Mouse (Mus musculus) frontal cortex, postnatal 25 days (tissue): ENCODE measurements around the gene Macf1.
"Not testable (repeated sequence)": the region's sequence is repeated elsewhere in the genome, so short reads cannot be mapped to it uniquely, and the experiment has no call there.

ENCODE experiments used
- DNase-seq, 2 experiments: peaks; one replicate each; pipeline ENCODE4 v3.0.0; 2022; ENCODE audit warnings: low spot score in 2 of 2

The Macf1 gene

DNA sequence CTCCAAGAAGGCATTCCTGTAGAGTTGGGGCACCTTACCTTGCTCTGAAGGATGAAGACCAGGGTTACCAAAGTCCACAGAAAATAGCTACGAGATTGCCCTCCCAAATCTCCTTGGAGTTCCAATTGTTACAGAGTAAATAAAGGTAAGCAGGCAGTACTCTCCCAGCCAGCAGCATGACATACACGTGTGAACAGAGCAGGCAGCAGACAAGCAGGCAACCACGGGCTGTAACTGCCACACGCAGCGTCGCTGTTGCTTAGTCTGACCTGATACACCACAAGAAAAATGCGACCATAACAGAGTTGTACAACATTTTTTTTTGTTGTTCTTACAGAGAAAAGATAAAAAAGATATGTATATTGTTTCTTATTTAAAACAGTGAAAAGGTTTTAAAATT lies 325.5 kb downstream of the Macf1 start:
- DNase-seq, result no peak

DNA sequence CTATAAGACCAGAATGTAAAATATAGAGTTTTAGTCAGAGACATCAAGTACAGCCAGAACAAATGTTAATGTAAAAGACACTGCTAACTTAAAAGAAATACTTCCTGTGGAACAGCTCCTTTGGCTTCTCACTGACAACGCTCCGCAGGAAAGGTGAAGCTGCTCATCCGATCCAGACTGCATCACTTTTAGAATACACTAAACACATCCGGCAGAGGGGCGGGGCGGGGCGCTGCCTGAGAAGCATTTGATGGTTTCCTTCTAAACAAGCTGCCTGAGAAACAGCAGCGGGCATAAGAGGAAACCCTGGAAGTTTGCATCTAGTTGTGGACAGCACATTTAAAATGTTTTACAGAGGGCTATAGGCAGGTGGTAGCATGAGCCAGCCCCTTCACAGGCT lies 328.2 kb downstream of the Macf1 start:
- DNase-seq, result no peak

GRCm38 (mm10) chr4:123353271-123353877 lies 330.8 kb downstream of the Macf1 start:
- no peak for DNase-seq

- DNase-seq, result no peak
These were observed 340.7 kb downstream of the Macf1 start for GRCm38 (mm10) chr4:123343471-123343789.

- DNase-seq, result no peak
These were observed 341.3 kb downstream of the Macf1 start, which contains the start of gene Bmp8a for GRCm38 (mm10) chr4:123342642-123343470. Gene Bmp8a, minus strand, starts transcription at chr4:123343252.

DNA sequence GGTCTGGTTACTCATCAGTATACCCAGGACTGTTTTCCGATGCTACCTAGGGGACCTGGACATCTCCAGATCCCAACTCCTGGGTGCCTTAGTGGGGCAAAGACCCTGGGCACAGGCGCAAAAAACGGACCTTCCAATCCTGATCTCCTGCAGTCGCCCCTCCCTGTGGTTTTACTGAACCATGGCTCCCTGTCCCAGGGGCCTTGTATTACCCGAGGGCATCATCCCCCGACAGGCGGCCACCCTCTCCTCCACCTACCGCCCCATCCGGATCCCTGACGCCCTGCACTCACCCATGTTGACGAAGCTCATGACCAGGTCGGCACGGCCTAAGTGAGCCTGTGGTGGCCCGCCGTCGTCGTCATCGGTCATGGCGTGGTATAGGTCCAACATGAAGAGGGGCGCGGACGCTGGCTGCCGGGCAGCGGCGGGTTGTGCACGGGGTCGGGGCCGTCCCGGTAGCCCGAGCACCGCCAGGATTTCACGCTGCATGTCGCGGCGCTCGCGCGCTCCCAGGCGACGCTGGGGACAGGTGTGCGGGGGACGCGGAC lies 342.0 kb downstream of the Macf1 start:
- no peak for DNase-seq

DNA sequence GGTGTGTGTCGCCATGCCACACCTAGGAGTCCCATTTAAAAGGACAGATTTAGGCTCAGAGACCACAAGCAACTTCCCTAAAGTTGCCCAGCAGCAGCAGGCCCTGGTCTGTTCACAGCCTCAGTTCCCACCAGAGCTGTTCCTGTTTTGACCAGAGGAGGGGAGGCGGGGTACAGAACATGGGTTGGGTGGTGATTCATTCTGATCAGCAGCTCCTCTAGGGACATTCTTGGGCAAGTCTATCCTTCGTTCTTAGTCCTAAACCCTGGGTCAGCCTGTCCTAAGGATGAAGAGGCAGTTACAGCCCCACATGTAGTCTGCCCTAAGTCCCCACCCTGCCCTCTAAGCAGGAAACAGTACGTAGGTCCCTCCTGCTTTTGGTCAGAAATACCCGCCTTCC lies 343.9 kb downstream of the Macf1 start:
- DNase-seq, result no peak

DNA sequence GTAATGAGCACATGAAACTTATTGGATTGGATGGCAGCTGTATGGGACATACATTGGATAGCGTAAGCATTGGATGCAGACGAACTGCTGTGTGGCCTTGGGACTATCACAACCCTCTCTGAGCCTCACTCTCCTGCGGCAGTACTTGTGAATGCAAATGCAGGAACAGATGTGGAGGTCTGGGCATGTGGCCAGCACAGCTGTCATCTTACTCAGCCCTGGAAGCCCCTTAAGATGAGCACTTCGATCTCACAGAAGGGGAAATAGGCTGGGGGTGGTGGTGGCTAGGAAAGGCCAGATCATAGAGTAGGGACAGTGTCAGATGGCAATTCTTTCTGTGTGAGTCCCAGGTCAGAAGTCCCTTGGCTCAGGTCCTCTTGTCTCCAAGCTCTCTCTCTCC lies 346.5 kb downstream of the Macf1 start:
- no peak for DNase-seq

DNA sequence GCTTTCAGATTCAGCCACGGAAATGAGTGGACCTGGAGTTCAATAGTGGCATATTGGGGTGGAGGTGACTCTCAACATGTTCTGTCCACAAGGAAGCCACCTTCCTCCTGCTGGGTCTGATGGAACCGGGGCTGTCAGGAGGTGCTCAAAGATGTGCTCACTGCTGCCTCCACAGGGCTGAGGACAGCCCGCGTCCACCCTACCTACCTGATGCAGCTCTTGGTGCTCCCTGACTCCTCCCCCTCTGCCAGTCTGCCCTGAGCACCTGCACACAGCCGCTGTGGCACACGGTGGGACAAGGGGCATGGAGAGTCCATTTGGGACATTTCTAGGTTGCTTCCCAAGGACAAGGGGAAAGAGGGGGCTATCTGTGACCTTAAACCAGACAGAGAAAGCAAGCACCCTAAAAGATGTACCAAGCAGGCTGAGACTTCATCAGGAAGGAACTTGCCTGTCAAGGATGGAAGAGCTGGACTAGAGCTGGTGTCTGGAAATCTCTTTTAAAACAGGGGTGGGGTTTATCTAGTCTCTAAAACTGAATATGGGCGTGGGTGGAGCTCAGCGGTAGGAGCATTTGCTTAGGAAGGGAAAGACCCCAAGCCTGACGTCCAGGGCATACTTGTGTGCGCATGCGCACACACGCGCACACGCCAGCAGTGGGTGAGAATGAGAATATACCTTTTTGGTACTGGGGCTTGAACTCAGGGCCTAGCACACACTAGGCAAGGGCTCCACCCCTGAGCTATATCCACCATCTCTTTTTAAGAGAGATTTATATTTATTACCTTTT lies 348.2 kb downstream of the Macf1 start:
- no peak for DNase-seq

DNA sequence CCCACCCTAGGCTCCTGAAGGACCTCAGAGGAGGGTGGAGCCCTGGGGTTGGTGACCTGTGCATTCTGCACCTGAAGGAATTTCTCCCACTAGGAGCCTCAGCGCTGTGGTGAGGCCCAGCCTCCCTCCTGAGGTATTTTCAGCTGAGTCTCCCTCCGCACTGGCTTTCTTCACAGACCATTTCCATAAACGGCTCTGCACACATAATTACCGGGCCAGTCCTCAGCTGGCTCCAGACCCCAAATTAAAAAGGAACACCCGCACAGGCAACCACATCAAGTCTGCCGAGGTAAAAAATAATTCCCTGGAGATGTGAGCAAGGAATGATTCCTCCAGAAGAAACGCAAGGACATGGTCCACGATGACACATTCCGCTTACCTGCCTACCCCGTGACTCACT lies 348.9 kb downstream of the Macf1 start:
- DNase-seq, result not testable (repeated sequence)

GRCm38 (mm10) chr4:123334177-123334576 lies 350.0 kb downstream of the Macf1 start:
- DNase-seq, result no peak

DNA sequence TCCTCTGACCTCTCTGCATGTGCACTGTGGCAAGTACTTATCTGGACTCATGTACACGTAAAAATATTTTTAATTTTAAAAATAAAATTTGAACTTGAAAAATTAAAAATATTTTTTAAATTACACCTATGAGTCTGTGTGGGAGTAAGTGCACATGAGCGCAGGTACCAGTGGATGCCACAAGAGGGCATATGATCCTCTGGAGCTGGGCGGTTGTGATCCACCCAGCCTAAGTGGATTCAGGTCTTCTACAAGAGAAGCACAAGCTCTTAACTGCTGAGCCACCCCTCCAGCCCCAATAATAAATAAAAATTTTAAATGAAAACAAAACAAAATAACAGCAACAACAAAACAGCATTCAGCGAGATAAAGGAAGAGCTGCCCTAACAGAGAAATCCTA lies 351.0 kb downstream of the Macf1 start:
- DNase-seq, result no peak

GRCm38 (mm10) chr4:123331961-123332360 lies 352.2 kb downstream of the Macf1 start:
- not testable (repeated sequence) for DNase-seq

DNA sequence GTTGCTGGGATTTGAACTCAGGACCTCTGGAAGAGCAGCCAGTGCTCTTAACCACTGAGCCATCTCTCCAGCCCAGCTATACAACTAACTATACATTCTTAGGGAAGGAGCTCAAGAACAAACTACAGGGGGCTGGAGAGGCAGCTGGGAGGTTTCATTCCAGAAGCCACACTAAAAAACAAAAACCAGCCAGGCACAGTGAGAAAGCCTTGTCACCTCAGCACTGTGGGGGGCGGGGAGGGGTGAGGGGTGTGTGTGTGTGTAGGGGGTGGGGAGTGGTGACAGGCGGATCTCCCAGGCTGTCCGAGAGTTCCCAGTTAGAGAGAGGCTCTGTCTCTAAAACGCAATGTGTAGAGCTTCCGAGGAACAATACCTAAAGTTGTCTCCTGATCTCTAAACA lies 352.8 kb downstream of the Macf1 start:
- DNase-seq, result no peak

- DNase-seq, result no peak
These were observed 355.2 kb downstream of the Macf1 start for GRCm38 (mm10) chr4:123328946-123329345.

DNA sequence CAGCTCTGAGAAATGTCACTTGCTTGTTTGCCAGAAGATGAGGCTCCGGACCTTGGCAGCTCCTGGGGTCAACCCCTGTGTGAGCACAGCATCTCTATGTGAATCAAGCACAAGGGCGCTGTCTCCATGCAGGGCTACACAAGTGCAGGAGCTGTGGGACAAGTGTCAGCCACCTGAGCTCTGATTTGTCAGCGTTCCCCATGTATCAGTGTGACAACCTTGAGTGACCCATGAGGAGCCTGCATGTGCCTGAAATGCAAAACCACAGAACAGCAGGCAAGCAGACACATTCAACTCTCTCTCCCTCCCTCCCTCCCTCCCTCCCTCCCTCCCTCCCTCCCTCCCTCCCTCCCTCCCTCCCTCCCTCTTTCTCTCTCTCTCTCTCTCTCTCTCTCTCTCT lies 356.5 kb downstream of the Macf1 start:
- no peak for DNase-seq

DNA sequence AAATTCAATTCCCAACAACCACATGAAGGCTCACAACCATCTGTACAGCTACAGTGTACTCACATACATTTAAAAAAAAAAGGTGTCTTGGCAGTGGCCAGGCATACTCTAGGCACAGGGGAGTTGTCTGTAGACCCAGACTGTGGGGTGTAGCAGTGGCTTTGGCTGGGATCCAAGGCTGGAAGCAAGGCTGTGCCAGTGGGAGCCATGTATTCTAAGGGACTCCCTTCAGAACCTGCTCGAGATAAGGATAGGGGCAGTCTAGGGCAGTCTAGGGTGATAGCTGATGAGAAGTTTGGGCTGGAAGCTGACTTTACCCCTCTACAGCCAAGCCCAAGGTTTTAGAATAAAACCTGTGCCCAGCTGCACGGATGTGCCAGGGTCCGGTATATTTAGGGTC lies 358.1 kb downstream of the Macf1 start:
- DNase-seq, result no peak

GRCm38 (mm10) chr4:123323534-123323933 lies 360.6 kb downstream of the Macf1 start, which contains the start of gene Oxct2a:
Gene Oxct2a, minus strand, starts transcription at chr4:123323634.
- no peak for DNase-seq

GRCm38 (mm10) chr4:123322910-123323309 lies 361.2 kb downstream of the Macf1 start:
- DNase-seq, result not testable (repeated sequence)

DNA sequence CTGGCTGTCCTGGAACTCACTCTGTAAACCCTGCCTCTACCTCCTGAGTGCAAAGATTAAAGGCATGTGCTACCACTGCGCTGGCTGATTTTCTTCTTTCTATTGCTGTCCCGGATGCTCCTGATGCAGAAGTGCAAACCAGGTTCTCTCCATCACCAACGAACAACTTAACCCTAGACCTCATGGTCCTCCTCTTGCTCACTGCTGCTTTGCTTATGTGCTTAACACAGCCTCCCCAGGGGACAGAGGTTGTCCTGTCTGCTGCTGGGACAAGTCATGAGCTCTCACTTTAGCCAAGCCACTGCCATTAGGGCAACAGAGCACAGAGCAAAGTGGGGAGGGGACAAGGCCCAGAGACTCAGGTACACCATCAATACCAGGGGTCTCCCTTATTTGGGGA lies 369.7 kb downstream of the Macf1 start:
- DNase-seq, result no peak

DNA sequence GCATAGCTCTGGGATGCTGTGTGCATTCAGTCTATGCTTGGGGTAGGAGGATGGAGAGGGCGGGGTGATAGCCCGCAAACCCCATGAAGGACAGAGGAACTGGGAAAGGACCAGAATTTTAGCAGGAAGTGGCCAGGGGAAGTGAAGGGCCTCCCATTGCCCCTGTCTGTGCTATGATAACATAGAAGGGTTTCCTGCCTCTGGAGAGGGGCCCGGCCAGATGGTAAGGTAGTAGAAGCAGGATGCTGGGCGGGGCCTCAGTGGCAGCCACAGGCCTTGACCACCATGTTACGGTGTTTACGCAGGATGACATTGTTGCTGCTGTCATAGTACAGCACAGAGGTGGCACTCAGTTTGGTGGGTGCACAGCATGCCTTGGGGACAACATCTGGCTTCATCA lies 371.1 kb downstream of the Macf1 start:
- DNase-seq, result no peak

DNA sequence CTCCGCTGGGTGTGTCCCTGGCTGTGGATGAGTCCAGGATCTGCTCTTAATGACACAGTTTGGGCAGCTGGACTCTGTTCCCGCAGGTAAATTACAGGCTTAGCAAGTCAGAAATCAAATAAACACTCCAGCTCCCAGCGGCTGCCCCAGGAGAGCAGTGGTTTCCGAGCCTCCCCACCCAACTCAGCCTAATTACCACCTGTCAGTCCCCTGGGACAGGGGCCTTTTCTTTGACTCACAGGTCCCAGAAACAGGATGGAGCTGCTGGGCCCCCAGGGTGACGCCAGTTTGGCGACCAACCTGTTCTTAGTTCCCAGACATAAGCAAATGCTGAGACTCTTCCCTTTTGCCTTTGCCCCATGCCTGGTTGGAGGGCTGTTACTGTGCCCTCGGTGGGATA lies 372.3 kb downstream of the Macf1 start:
- no peak for DNase-seq
